In genomic region chr1:136047432-136047831, GRCm38 (mm10) we compare ENCODE assay signal across 10 mouse cellular contexts. TPM values are rescaled to one million over a fixed set of nuclear protein-coding genes. Genes with fewer than 3 reads are reported as not detected.
DNase-seq lines count a peak whose midpoint lies in the region; ATAC-seq and TF ChIP-seq lines count a peak whose summit lies in the region.
"Had no signal": no experiment of that assay in that cellular context is flagged by ENCODE, and none has a peak within 500 bp of the region (broad histone marks: within the 10 kb centered on the region; RNA-seq: fewer than 3 reads in every experiment).

No protein-coding gene starts in this region.

- H3K79me3 ChIP-seq in C2C12 (ENCODE audit: low read depth) = no peaks in the 10 kb centered on the region

- peak; percentile 31 for TF ChIP-seq CTCF in C2C12 (IDR thresholded peaks at IDR 0.05; ENCODE audit: control insufficient read depth, insufficient read depth, insufficient read length)

- H3K79me2 ChIP-seq in C2C12 (ENCODE audit: control insufficient read depth, insufficient read depth) = no peaks in the 10 kb centered on the region

- H3K36me3 ChIP-seq in hindbrain, embryonic 10.5 days = no peaks in the 10 kb centered on the region
- H3K36me3 ChIP-seq in hindbrain, embryonic 13.5 days = no peaks in the 10 kb centered on the region
- H3K36me3 ChIP-seq in C2C12 (ENCODE audit: control insufficient read depth, insufficient read depth) = no peaks in the 10 kb centered on the region
- H3K36me3 ChIP-seq in liver, embryonic 12.5 days = no peaks in the 10 kb centered on the region
- H3K36me3 ChIP-seq: embryonic facial prominence, embryonic 12.5 days had no signal

- peak; percentile 40 for DNase-seq in hindbrain, embryonic 10.5 days (ENCODE audit: low spot score)
- DNase-seq in R1 (ENCODE audit: low read depth, low spot score) = peak; percentile 61
- no peak for DNase-seq in urinary bladder, adult 2 months (ENCODE audit: low spot score)
- DNase-seq in left cerebral cortex, postnatal 25 days (ENCODE audit: low spot score in 2 of 2) = no peak
- DNase-seq in kidney, postnatal 10 days = no peak

- H3ac ChIP-seq in C2C12 (ENCODE audit: control insufficient read depth, insufficient read length, low read depth) = no peak overlapping the region

- H3K27me3 ChIP-seq in hindbrain, embryonic 10.5 days (ENCODE audit: insufficient read depth, poor library complexity, severe bottlenecking) = peaks cover 49% of the 10 kb centered on the region
- H3K27me3 ChIP-seq in hindbrain, embryonic 13.5 days = peaks cover 57% of the 10 kb centered on the region
- H3K27me3 ChIP-seq in C2C12 (ENCODE audit: control insufficient read depth, insufficient read depth, insufficient read length) = no peaks in the 10 kb centered on the region
- H3K27me3 ChIP-seq in liver, embryonic 12.5 days (replicated peaks) = peaks cover 86% of the 10 kb centered on the region

- H3K4me3 ChIP-seq in hindbrain, embryonic 10.5 days = no peak overlapping the region
- no peak overlapping the region for H3K4me3 ChIP-seq in hindbrain, embryonic 13.5 days
- H3K4me3 ChIP-seq in C2C12 (ENCODE audit: insufficient read depth, poor library complexity, severe bottlenecking) = no peak overlapping the region
- H3K4me3 ChIP-seq in liver, embryonic 12.5 days = no peak overlapping the region
- H3K4me3 ChIP-seq: embryonic facial prominence, embryonic 12.5 days had no signal

- no peak overlapping the region for H3K9ac ChIP-seq in hindbrain, embryonic 13.5 days
- no peak overlapping the region for H3K9ac ChIP-seq in liver, embryonic 12.5 days
- H3K9ac ChIP-seq: embryonic facial prominence, embryonic 12.5 days had no signal

- peaks cover 23% of the 10 kb centered on the region for H3K4me1 ChIP-seq in hindbrain, embryonic 10.5 days (replicated peaks)
- H3K4me1 ChIP-seq in hindbrain, embryonic 13.5 days (replicated peaks) = peaks cover 11% of the 10 kb centered on the region
- peaks cover 13% of the 10 kb centered on the region for H3K4me1 ChIP-seq in liver, embryonic 12.5 days

- H3K9me3 ChIP-seq in hindbrain, embryonic 10.5 days = no peaks in the 10 kb centered on the region
- H3K9me3 ChIP-seq in hindbrain, embryonic 13.5 days = no peaks in the 10 kb centered on the region
- no peaks in the 10 kb centered on the region for H3K9me3 ChIP-seq in liver, embryonic 12.5 days (replicated peaks)
- H3K9me3 ChIP-seq: embryonic facial prominence, embryonic 12.5 days had no signal

- intact Hi-C loops in left cerebral cortex, postnatal 25 days (cut with DNase I) = loop anchor here (5.0 kb wide), 2 partner anchors 165 to 410 kb away; partner anchors contain the start of gene Mroh3

- H3K27ac ChIP-seq in hindbrain, embryonic 10.5 days = no peak overlapping the region
- no peak overlapping the region for H3K27ac ChIP-seq in hindbrain, embryonic 13.5 days
- no peak overlapping the region for H3K27ac ChIP-seq in liver, embryonic 12.5 days
- H3K27ac ChIP-seq: embryonic facial prominence, embryonic 12.5 days had no signal

- 2% methylated on average over 2 of the region's 2 CpGs for WGBS in hindbrain, embryonic 10.5 days
- 9% methylated on average over 2 of the region's 2 CpGs for WGBS in hindbrain, embryonic 13.5 days
- WGBS in liver, embryonic 12.5 days (ENCODE audit: insufficient replicate concordance) = 0% methylated on average over 2 of the region's 2 CpGs

- no peak overlapping the region for H3K4me2 ChIP-seq in hindbrain, embryonic 13.5 days
- H3K4me2 ChIP-seq in liver, embryonic 12.5 days = no peak overlapping the region
- H3K4me2 ChIP-seq: embryonic facial prominence, embryonic 12.5 days had no signal

- no peak for ATAC-seq in hindbrain, embryonic 13.5 days (ENCODE audit: low FRiP score)
- 0 out of 2 replicates have a peak, but pooled peaks have one; percentile 50 for ATAC-seq in liver, embryonic 12.5 days

TF ChIP-seq in C2C12, 6 proteins besides CTCF, POLR2A, EP300 and RAD21:
- TF ChIP-seq CEBPB (IDR thresholded peaks at IDR 0.05; ENCODE audit: low read depth) (no peak), MYOG (IDR thresholded peaks at IDR 0.05; ENCODE audit: control insufficient read depth, extremely low read depth, insufficient read length) (no peak), MAX (IDR thresholded peaks at IDR 0.05) (no peak), USF1 (IDR thresholded peaks at IDR 0.05; ENCODE audit: low read depth) (no peak), FOSL1 (IDR thresholded peaks at IDR 0.05; ENCODE audit: insufficient read depth, low read length, poor library complexity, severe bottlenecking) (no peak)

RNA-seq across cellular contexts. Expression of gene Ascl5, which starts 3.2 kb away (rescaled TPM):
- not detected in 2 replicates for polyA plus RNA-seq in hindbrain, embryonic 10.5 days (2016; fragmentation: Nextera tagmentation; extraction: Ambion mirVana)
- polyA plus RNA-seq in hindbrain, embryonic 13.5 days (2015; fragmentation: Nextera tagmentation; extraction: Ambion mirVana) = not detected in 2 replicates
- polyA plus RNA-seq in C2C12 (2012; fragmentation: generic; extraction: Trizol) = not detected
- not detected in 2 replicates for polyA plus RNA-seq in liver, embryonic 12.5 days (2016; fragmentation: Nextera tagmentation; extraction: Ambion mirVana)
- not detected in 2 replicates for polyA plus RNA-seq in urinary bladder, adult 2 months (2012; rRNA removed)
- 1 to 10 TPM in 1 of 2 experiments, under 1 TPM in 1; 0.87 to 1.9 TPM for total RNA-seq in left cerebral cortex, postnatal 25 days (2021)
- total RNA-seq: layer of hippocampus, postnatal 25 days had no signal

RNA-seq across cellular contexts. Expression of gene Cacna1s, which starts 5.1 kb away (rescaled TPM):
- 0.07 and 0.47 TPM in 2 replicates for polyA plus RNA-seq in hindbrain, embryonic 10.5 days (2016; fragmentation: Nextera tagmentation; extraction: Ambion mirVana)
- 0.10 and 0.29 TPM in 2 replicates for polyA plus RNA-seq in hindbrain, embryonic 13.5 days (2015; fragmentation: Nextera tagmentation; extraction: Ambion mirVana)
- 0.23 TPM for polyA plus RNA-seq in C2C12 (2012; fragmentation: generic; extraction: Trizol)
- 0.08 and 0.20 TPM in 2 replicates for polyA plus RNA-seq in liver, embryonic 12.5 days (2016; fragmentation: Nextera tagmentation; extraction: Ambion mirVana)
- polyA plus RNA-seq in urinary bladder, adult 2 months (2012; rRNA removed) = 0.08 and 0.27 TPM in 2 replicates
- 1 to 10 TPM; 2.3 to 2.6 TPM for total RNA-seq in left cerebral cortex, postnatal 25 days (2021)

RNA-seq across cellular contexts. Expression of gene Tmem9, which starts 39.5 kb away (rescaled TPM):
- 148 and 161 TPM in 2 replicates for polyA plus RNA-seq in hindbrain, embryonic 10.5 days (2016; fragmentation: Nextera tagmentation; extraction: Ambion mirVana)
- 149 and 153 TPM in 2 replicates for polyA plus RNA-seq in hindbrain, embryonic 13.5 days (2015; fragmentation: Nextera tagmentation; extraction: Ambion mirVana)
- 60.3 TPM for polyA plus RNA-seq in C2C12 (2012; fragmentation: generic; extraction: Trizol)
- polyA plus RNA-seq in liver, embryonic 12.5 days (2016; fragmentation: Nextera tagmentation; extraction: Ambion mirVana) = 95.0 and 103 TPM in 2 replicates
- polyA plus RNA-seq in urinary bladder, adult 2 months (2012; rRNA removed) = 52.4 and 55.4 TPM in 2 replicates
- total RNA-seq in left cerebral cortex, postnatal 25 days (2021) = 10 to 100 TPM; 63.3 to 65.0 TPM

RNA-seq across cellular contexts. Expression of gene Igfn1, which starts 41.3 kb away (rescaled TPM):
- polyA plus RNA-seq in hindbrain, embryonic 10.5 days (2016; fragmentation: Nextera tagmentation; extraction: Ambion mirVana) = 0.09 TPM in 1 of 2 replicates, not detected in the other
- polyA plus RNA-seq in hindbrain, embryonic 13.5 days (2015; fragmentation: Nextera tagmentation; extraction: Ambion mirVana) = not detected in 2 replicates
- 0.06 TPM for polyA plus RNA-seq in C2C12 (2012; fragmentation: generic; extraction: Trizol)
- polyA plus RNA-seq in liver, embryonic 12.5 days (2016; fragmentation: Nextera tagmentation; extraction: Ambion mirVana) = not detected in 2 replicates
- not detected in 2 replicates for polyA plus RNA-seq in urinary bladder, adult 2 months (2012; rRNA removed)
- total RNA-seq in left cerebral cortex, postnatal 25 days (2021) = 10 to 100 TPM in 1 of 2 experiments, 1 to 10 TPM in 1; 9.2 to 11.4 TPM

Comparison
In these comparisons a context has a peak if more than half of its experiments do, and no peak if none do; other contexts are left out.
1. DNase-seq: peak in hindbrain, embryonic 10.5 days (single experiment) and R1 (single experiment); none in urinary bladder, adult 2 months (single experiment), left cerebral cortex, postnatal 25 days (0 of 2) and kidney, postnatal 10 days (single experiment).